Mouse (Mus musculus): ENCODE data around the gene Sh2d3c.

Gene Sh2d3c

GRCm38 (mm10) chr2:32724832-32725790 lies 4.3 kb downstream of the Sh2d3c start:
- peak; percentile 87 for DNase-seq (ENCODE audit: low spot score)

DNA sequence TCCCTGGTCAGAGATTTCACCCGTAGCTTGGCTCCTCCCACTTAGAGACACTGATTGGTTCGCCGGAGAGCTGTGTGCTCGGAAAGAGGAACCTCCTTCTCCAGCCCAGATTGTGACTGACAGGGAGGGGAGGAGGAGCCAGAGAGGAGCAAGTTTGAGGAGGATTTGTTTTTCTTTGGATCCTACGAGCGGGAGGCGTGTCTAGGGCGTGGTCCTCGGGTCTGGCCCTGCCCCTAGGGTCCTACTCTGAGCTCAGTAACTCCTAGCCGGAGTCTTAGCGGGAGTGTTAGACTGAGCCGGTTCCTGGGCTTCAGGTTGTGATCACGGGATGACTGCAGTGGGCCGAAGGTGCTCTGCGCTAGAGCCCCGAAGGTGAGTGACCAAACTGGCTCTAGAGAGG lies 6.6 kb downstream of the Sh2d3c start:
- peak; percentile 72 for DNase-seq (ENCODE audit: low spot score)

- DNase-seq (ENCODE audit: low spot score): no peak
These were observed 7.6 kb downstream of the Sh2d3c start for GRCm38 (mm10) chr2:32728463-32728862.

- DNase-seq (ENCODE audit: low spot score): no peak
These were observed 8.7 kb downstream of the Sh2d3c start for GRCm38 (mm10) chr2:32729547-32729946.

GRCm38 (mm10) chr2:32730854-32731253 lies 10.0 kb downstream of the Sh2d3c start:
- DNase-seq (ENCODE audit: low spot score): no peak

DNA sequence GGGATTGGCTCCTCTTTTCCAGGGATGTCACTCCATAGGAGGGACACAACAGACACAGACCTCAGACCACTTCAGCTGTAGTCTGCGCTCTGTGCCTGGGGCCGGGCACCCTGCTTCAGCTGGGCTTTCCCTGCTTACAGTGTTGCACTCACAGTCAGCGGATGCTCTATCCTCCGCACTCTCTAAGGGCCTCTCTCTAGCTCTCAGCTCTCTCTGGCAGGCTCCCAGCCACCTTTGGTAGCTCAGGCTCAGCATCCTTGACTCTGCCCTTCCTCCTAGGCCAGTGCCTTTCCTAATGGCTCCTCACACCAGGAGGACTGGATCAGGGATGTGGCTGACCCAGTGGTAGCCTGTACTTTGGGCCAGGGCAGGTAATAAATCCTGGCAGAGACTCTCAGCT lies 11.1 kb downstream of the Sh2d3c start:
- no peak for DNase-seq (ENCODE audit: low spot score)

DNA sequence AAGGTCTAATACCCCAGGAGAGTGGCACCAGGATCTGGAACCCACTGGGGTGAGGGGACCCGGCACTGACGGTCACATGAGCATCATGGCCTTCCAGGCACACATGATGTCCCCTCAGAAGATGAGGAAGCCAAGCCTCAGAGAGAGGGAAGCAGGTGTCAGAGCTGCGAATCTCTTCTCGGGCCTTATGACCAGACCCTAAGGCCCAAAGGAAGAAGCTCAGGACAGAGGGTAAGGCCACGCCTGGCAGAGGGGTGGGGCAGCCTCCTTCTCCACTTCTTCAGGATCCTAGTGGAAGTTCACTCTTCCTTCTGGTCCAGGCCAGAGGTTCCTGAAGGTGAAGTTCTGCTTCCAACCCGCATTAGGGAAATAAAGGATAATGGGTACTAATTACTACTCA lies 11.8 kb downstream of the Sh2d3c start:
- DNase-seq (ENCODE audit: low spot score): no peak

DNA sequence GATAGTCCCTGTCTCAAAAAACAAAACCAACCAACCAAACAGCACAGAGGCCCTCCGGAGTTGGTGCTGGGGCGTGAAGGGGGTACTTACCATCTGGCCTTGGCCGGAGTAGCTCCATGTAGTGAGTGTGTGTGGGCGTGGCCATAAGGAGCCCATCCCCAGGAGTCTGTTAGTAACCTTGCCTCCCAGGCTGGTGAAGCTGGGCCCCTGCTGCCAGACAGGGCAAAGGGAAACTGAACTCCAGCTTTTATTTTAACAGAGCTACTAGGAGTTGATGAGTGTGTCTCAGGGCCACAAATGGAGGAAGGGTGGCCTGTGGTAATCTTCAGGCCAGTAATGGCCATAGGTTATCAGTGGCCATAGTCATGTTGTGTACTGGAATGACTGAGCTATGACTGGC lies 13.6 kb downstream of the Sh2d3c start:
- no peak for DNase-seq (ENCODE audit: low spot score)

GRCm38 (mm10) chr2:32734933-32735332 lies 14.1 kb downstream of the Sh2d3c start:
- no peak for DNase-seq (ENCODE audit: low spot score)

DNA sequence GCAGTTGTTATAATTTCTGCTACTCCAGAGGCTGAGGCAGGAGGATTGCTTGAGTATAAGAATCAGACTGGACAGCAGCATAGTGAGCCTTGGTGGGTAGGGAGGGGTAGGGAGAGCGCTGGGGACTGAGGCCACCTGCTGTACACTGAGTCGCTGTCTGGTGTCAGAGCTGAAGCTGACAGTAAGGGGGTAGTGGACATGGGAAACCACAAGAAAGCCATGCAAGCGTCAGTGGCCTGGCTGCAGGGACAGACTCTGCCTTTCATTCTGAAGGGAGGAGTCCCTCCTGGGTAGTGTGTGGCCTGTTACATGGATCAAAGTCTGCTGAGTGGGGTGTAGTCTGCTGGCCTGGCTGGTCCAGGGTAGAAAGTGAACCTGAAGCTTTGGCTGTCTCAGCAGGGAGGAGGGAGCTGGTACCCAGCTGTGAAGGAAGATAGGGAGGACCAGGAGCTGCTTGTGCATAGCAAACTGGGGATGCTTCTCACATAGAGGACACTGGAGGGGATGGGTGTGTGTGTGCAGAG lies 15.5 kb downstream of the Sh2d3c start:
- no peak for DNase-seq (ENCODE audit: low spot score)

GRCm38 (mm10) chr2:32737008-32737407 lies 16.2 kb downstream of the Sh2d3c start:
- no peak for DNase-seq (ENCODE audit: low spot score)

- DNase-seq (ENCODE audit: low spot score): no peak
These were observed 18.5 kb downstream of the Sh2d3c start for GRCm38 (mm10) chr2:32739311-32739710.

DNA sequence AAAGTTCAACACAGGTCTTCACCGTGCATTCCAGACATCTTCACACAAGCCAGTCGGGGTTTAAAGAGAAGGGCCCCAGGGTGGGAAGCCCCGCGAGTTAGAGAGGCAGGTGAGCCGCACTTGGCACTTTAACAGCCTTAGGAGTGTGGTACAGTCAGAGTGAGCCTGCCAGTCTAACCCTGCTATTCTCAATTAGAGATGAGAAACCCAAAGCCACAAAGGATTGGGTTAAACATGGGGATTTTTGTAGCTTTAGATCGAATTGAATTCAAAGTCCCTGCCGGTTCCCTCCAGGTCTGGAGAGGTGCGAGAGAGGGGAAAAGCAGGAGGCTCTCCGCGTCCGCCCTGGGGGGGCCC lies 20.0 kb downstream of the Sh2d3c start, which contains the start of gene 6330409D20Rik:
6330409D20Rik (minus strand) TSS at position 101 of the 357 bp plus-strand sequence.
- no peak for DNase-seq (ENCODE audit: low spot score)

DNA sequence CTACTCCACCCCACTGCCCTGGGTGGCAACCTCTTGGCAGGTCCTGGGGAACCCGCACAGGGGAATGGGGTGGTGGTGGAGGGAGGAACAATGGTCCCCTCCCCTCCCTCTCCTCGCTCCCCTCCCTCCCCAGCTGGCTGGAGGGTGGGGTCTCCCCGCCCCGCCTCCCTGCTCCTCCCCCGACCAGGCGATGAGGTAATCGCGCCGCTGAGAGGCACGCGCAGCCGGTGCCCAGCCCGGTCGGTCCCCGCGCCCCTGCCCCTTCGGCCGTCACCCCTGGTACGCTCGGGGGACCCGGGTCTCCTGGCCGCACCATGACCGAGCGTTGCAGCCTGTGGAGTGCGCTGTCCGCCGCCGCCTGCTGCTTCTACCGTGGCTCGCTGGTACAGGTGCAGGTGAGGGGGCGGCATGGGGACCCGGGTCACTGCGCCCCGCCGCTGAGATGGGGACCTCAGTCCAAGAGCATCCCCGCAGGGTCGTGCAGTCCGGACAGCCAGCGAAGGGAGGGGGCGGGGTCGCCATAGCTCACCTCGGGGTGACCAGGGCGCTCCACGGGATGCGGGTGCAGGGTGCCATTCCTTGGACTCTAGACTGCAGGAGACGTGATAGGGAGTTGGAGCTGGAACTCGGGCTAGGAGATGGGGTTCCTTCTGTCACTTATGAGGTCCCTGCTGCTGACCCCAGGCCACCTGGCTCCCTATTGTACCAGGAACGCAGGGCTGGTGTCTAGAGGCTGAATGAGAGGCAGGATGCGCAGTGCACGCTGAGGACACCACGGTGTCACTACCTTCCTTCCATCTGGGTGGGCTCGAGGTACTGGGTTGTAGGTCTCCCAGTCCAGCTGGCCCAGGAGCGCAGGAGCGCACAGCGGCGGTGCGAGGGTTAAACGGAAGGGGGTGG lies 20.7 kb downstream of the Sh2d3c start:
- no peak for DNase-seq (ENCODE audit: low spot score)

DNA sequence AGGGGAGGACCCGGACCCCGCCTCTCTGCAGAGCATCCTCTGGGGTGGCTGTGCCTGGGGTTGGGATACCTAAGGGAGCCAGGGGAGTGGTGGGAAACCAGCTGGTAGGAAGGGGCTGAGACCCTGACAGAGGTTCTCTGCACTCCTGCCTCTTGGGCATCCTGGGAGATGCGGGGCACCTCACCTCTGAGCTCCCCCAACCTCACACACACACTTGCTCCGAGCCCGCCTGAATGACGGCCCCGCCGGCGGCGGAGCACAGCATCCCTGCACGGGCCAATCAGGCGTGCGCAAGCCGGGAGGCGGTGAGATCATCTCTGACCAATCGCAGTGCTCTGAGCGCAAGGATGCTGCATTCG lies 21.3 kb downstream of the Sh2d3c start:
- no peak for DNase-seq (ENCODE audit: low spot score)

- no peak for DNase-seq (ENCODE audit: low spot score)
These were observed 23.6 kb downstream of the Sh2d3c start for GRCm38 (mm10) chr2:32744272-32744982.

- DNase-seq (ENCODE audit: low spot score): no peak
These were observed 28.2 kb downstream of the Sh2d3c start for GRCm38 (mm10) chr2:32749082-32749481.

DNA sequence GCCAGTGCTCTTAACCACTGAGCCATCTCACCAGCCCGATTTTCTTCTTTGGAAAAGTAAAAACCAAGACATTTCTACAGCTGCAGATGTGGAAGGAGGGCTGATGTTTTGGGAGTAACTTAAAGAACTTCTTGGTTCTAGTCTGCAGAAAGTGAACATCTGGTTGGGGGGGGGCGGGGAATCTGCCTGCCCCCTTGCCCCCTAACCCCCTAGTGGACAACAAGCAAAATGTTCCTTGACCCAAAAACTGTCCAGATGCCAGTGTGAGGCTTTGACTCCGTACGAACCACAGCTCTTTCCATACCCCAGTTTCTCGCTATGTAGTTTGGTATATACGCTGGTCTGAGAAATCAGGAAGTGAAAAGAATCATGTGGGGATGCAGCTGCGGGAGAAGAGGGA lies 29.3 kb downstream of the Sh2d3c start:
- DNase-seq (ENCODE audit: low spot score): no peak

DNA sequence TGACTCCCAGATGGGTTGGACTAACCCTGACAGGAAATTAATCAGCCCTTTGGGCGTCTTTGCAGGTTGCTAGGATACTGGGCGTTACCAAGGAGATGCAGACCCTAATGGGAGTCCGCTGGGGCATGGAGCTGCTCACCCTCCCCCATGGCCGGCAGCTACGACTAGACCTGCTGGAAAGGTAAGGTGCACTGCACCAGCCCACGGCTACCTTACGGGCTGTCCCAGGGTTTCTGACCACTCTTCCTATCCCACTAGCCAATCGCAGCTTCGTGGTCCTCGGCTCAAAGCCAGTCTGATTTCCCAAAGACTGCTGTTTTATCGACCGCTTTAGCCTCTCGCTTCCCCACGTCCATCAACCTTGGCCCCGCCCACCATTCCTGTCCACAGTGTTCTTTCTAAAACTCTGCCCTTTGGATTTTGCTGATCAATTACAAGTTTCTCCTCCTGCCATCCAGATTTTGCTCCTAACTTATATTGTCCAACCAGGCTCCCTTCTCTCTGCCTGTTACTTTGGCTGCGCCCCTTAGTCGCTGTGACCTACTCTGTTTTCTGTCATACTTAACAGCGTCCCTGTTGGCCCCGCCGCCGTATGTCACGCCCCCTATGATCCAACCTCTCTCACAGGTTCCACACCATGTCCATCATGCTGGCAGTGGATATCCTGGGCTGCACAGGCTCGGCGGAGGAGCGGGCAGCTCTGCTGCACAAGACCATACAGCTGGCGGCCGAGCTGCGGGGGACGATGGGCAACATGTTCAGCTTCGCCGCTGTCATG lies 30.2 kb downstream of the Sh2d3c start:
- no peak for DNase-seq (ENCODE audit: low spot score)

- no peak for DNase-seq (ENCODE audit: low spot score)
These were observed 30.8 kb downstream of the Sh2d3c start for GRCm38 (mm10) chr2:32751665-32752033.

- DNase-seq (ENCODE audit: low spot score): no peak
These were observed 31.3 kb downstream of the Sh2d3c start for GRCm38 (mm10) chr2:32752181-32752580.

Measured in T-cell, adult 2 months (primary cell).